In genomic region chr5:120682982-120683771, GRCm38 (mm10) we compare ENCODE assay signal across 14 mouse cellular contexts. TPM values are rescaled to one million over a fixed set of nuclear protein-coding genes. Genes with fewer than 3 reads are reported as not detected.
A peak's percentile ranks its signal among the peaks of the same experiment; 100 is the strongest.
DNase-seq lines count a peak whose midpoint lies in the region; ATAC-seq and TF ChIP-seq lines count a peak whose summit lies in the region.
"Had no signal": no experiment of that assay in that cellular context is flagged by ENCODE, and none has a peak within 500 bp of the region (broad histone marks: within the 10 kb centered on the region; RNA-seq: fewer than 3 reads in every experiment).

No protein-coding gene starts in this region.

- WGBS in kidney, postnatal 0 days, result 12% methylated on average over 24 of the region's 24 CpGs

- no peaks in the 10 kb centered on the region; the same call in 1 of the 2 replicates for H3K4me1 ChIP-seq in kidney, postnatal 0 days (replicated peaks; ENCODE audit: insufficient read depth, low read length)

- no peaks in the 10 kb centered on the region for H3K36me3 ChIP-seq in kidney, postnatal 0 days (ENCODE audit: insufficient read depth, low read length)
- peaks cover 6% of the 10 kb centered on the region for H3K36me3 ChIP-seq in splenic B cell, adult 2 months (ENCODE audit: control insufficient read depth, insufficient read depth, low read length, poor library complexity, severe bottlenecking)
- H3K36me3 ChIP-seq: midbrain, embryonic 15.5 days; stomach, embryonic 15.5 days had no signal

- H3K4me3 ChIP-seq in kidney, postnatal 0 days (replicated peaks; ENCODE audit: low read depth, low read length), result no peak overlapping the region
- H3K4me3 ChIP-seq: forebrain, embryonic 13.5 days; hindbrain, embryonic 13.5 days; midbrain, embryonic 15.5 days; neural tube, embryonic 13.5 days; stomach, embryonic 15.5 days had no signal

- H3K9ac ChIP-seq in kidney, postnatal 0 days (ENCODE audit: low read depth, low read length), result no peak overlapping the region
- H3K9ac ChIP-seq: midbrain, embryonic 15.5 days; neural tube, embryonic 13.5 days; stomach, embryonic 15.5 days had no signal

- H3K4me2 ChIP-seq in kidney, postnatal 0 days (ENCODE audit: low read length), result peak overlapping the region; percentile 27
- H3K4me2 ChIP-seq: forebrain, embryonic 13.5 days; hindbrain, embryonic 13.5 days; midbrain, embryonic 15.5 days; neural tube, embryonic 13.5 days; stomach, embryonic 15.5 days had no signal

- H3K27ac ChIP-seq in kidney, postnatal 0 days, result no peak overlapping the region
- H3K27ac ChIP-seq: forebrain, embryonic 13.5 days; hindbrain, embryonic 13.5 days; midbrain, embryonic 15.5 days; neural tube, embryonic 13.5 days; stomach, embryonic 15.5 days had no signal

- TF ChIP-seq CTCF in kidney, postnatal 0 days (IDR thresholded peaks at IDR 0.05; ENCODE audit: low read depth), result no peak

- H3K27me3 ChIP-seq in kidney, postnatal 0 days (ENCODE audit: insufficient read depth, low read length), result no peaks in the 10 kb centered on the region; the same call in 1 of the 2 replicates
- H3K27me3 ChIP-seq in splenic B cell, adult 2 months (ENCODE audit: control insufficient read depth, insufficient read depth, low read length, poor library complexity, severe bottlenecking), result no peaks in the 10 kb centered on the region

- DNase-seq in CD4-positive, CD25-positive, alpha-beta regulatory T cell, adult 2 months (ENCODE audit: low read depth, low spot score), result peak; percentile 56
- DNase-seq in kidney, postnatal 0 days (ENCODE audit: low spot score), result no peak
- DNase-seq in kidney, postnatal 14 days, result no peak
- DNase-seq in thymus, postnatal 0 days (ENCODE audit: low spot score), result peak; percentile 68
- no peak for DNase-seq in thymus, adult 18-20 months
- DNase-seq in splenic B cell, adult 2 months (ENCODE audit: low read depth, low spot score), result peak; percentile 76
- no peak for DNase-seq in ovary, postnatal 36 days (ENCODE audit: low spot score)

- no peaks in the 10 kb centered on the region for H3K9me3 ChIP-seq in kidney, postnatal 0 days (replicated peaks; ENCODE audit: low read length)
- H3K9me3 ChIP-seq: forebrain, embryonic 13.5 days; hindbrain, embryonic 13.5 days; midbrain, embryonic 15.5 days; neural tube, embryonic 13.5 days; stomach, embryonic 15.5 days had no signal

- ATAC-seq in CD4-positive, CD25-positive, alpha-beta regulatory T cell, adult 4 months, result no peak
- no peak; the same call in 1 of the 2 replicates for ATAC-seq in kidney, postnatal 0 days (replicated peaks; ENCODE audit: low FRiP score, low read depth)
- ATAC-seq: forebrain, embryonic 13.5 days; midbrain, embryonic 15.5 days had no signal

RNA-seq across cellular contexts. Expression of gene Dtx1, which starts 28.6 kb away (rescaled TPM):
- 10 to 100 TPM; 33.4 to 47.7 TPM for polyA plus RNA-seq in CD4-positive, CD25-positive, alpha-beta regulatory T cell, adult 4 months (2017; shearing (Covaris generic))
- 3.6 and 5.5 TPM in 2 replicates for polyA plus RNA-seq in kidney, postnatal 0 days (2015; fragmentation: Nextera tagmentation; extraction: Ambion mirVana)
- 43.4 and 43.7 TPM in 2 replicates for polyA plus RNA-seq in thymus, postnatal 0 days (2015; fragmentation: Nextera tagmentation; extraction: Ambion mirVana)

RNA-seq across cellular contexts. Expression of gene Rasal1, which starts 34.6 kb away (rescaled TPM):
- polyA plus RNA-seq in CD4-positive, CD25-positive, alpha-beta regulatory T cell, adult 4 months (2017; shearing (Covaris generic)), result 10 to 100 TPM in 1 of 2 experiments, 1 to 10 TPM in 1; 7.2 to 15.4 TPM
- polyA plus RNA-seq in kidney, postnatal 0 days (2015; fragmentation: Nextera tagmentation; extraction: Ambion mirVana), result 0.36 and 0.39 TPM in 2 replicates
- 11.4 and 11.8 TPM in 2 replicates for polyA plus RNA-seq in thymus, postnatal 0 days (2015; fragmentation: Nextera tagmentation; extraction: Ambion mirVana)

RNA-seq across cellular contexts. Expression of gene Cfap73, which starts 49.1 kb away (rescaled TPM):
- not detected for polyA plus RNA-seq in CD4-positive, CD25-positive, alpha-beta regulatory T cell, adult 4 months (2017; shearing (Covaris generic))
- polyA plus RNA-seq in kidney, postnatal 0 days (2015; fragmentation: Nextera tagmentation; extraction: Ambion mirVana), result not detected in 2 replicates
- 0.23 and 0.30 TPM in 2 replicates for polyA plus RNA-seq in thymus, postnatal 0 days (2015; fragmentation: Nextera tagmentation; extraction: Ambion mirVana)
- polyA plus RNA-seq: forebrain, embryonic 13.5 days; liver, adult 2 months; neural tube, embryonic 13.5 days; stomach, embryonic 15.5 days had no signal

Comparison
In these comparisons a context has a peak if more than half of its experiments do, and no peak if none do; other contexts are left out.
1. DNase-seq: peak in CD4-positive, CD25-positive, alpha-beta regulatory T cell, adult 2 months (single experiment), thymus, postnatal 0 days (single experiment) and splenic B cell, adult 2 months (single experiment); none in kidney, postnatal 0 days (single experiment), kidney, postnatal 14 days (single experiment), thymus, adult 18-20 months (0 of 2) and ovary, postnatal 36 days (single experiment).